Mouse (Mus musculus) myocyte (in vitro differentiated cells): ENCODE data around the gene Bicdl1. TPM values are rescaled to one million over a fixed set of nuclear protein-coding genes. Genes with fewer than 3 reads are reported as not detected.

ENCODE experiments used
- H3K27me3 ChIP-seq: one replicate; pipeline ENCODE4 v1.6.1; 2011; ENCODE audit not compliant: control insufficient read depth, insufficient read depth, insufficient read length
- H3K36me3 ChIP-seq: one replicate; pipeline ENCODE4 v1.6.1; 2011; ENCODE audit not compliant: control insufficient read depth, insufficient read depth
- H3K4me2 ChIP-seq: one replicate; pipeline ENCODE4 v1.6.1; 2011; ENCODE audit warnings: low read depth, control low read depth
- H3K4me3 ChIP-seq: one replicate; pipeline ENCODE4 v1.5.1; 2011; ENCODE audit warnings: mild to moderate bottlenecking, control low read depth, moderate library complexity
- H3K79me2 ChIP-seq: one replicate; pipeline ENCODE4 v1.6.1; 2011; ENCODE audit not compliant: control insufficient read depth, insufficient read depth
- H3ac ChIP-seq: one replicate; pipeline ENCODE4 v1.6.1; 2011; ENCODE audit not compliant: control insufficient read depth, insufficient read length
- CEBPB ChIP-seq: IDR thresholded peaks from 2 replicates; pipeline ENCODE4 v1.6.1; 2011; ENCODE audit warnings: mild to moderate bottlenecking, moderate library complexity; ENCODE audit not compliant: poor library complexity, insufficient read depth, severe bottlenecking
- E2F4 ChIP-seq: IDR thresholded peaks from one replicate; pipeline ENCODE4 v1.6.1; 2011; ENCODE audit warnings: mild to moderate bottlenecking, control low read depth, moderate library complexity; ENCODE audit not compliant: insufficient read depth
- MAX ChIP-seq: IDR thresholded peaks from one replicate; pipeline ENCODE4 v1.6.1; 2011; ENCODE audit warnings: low read depth, mild to moderate bottlenecking, control low read depth
- MYOD1 ChIP-seq, 3 experiments: IDR thresholded peaks; one replicate each; pipeline ENCODE4 v1.6.1; 2011; ENCODE audit warnings: control low read depth in 2 of 3, low read depth in 2 of 3, mild to moderate bottlenecking in 2 of 3, moderate library complexity in 1 of 3; ENCODE audit not compliant: insufficient read length in 2 of 3, control insufficient read depth in 1 of 3
- MYOG ChIP-seq, 3 experiments: IDR thresholded peaks; one replicate each; pipeline ENCODE4 v1.6.1; 2011; ENCODE audit warnings: control low read depth in 2 of 3, low read depth in 2 of 3, mild to moderate bottlenecking in 2 of 3; ENCODE audit not compliant: insufficient read length in 2 of 3, control insufficient read depth in 1 of 3, insufficient read depth in 1 of 3
- POLR2A ChIP-seq: IDR thresholded peaks from one replicate; pipeline ENCODE4 v1.6.1; 2011; ENCODE audit warnings: low read depth, mild to moderate bottlenecking, control low read depth, moderate library complexity; ENCODE audit not compliant: insufficient read length
- POLR2AphosphoS2 ChIP-seq: IDR thresholded peaks from one replicate; pipeline ENCODE4 v1.6.1; 2011; ENCODE audit warnings: low read depth, control low read depth; ENCODE audit not compliant: insufficient read length
- REST ChIP-seq: IDR thresholded peaks from one replicate; pipeline ENCODE4 v1.6.1; 2011; ENCODE audit warnings: mild to moderate bottlenecking, control low read depth, moderate library complexity; ENCODE audit not compliant: insufficient read depth, insufficient read length
- SRF ChIP-seq: IDR thresholded peaks from one replicate; pipeline ENCODE4 v1.6.1; 2011; ENCODE audit warnings: low read depth; ENCODE audit not compliant: control insufficient read depth, insufficient read length
- TCF12 ChIP-seq: IDR thresholded peaks from one replicate; pipeline ENCODE4 v1.6.1; 2011; ENCODE audit warnings: mild to moderate bottlenecking, control low read depth; ENCODE audit not compliant: poor library complexity, insufficient read depth, severe bottlenecking
- TCF3 ChIP-seq: IDR thresholded peaks from one replicate; pipeline ENCODE4 v1.6.1; 2011; ENCODE audit warnings: low read depth, control low read depth; ENCODE audit not compliant: insufficient read length
- USF1 ChIP-seq: IDR thresholded peaks from one replicate; pipeline ENCODE4 v1.6.1; 2011; ENCODE audit warnings: low read depth, mild to moderate bottlenecking, control low read depth, moderate library complexity
- polyA plus RNA-seq: library from polyadenylated mRNA; unstranded; fragments of >200 nt; fragmentation: generic; extraction: Trizol; gene quantifications from one replicate; pipeline ENCODE4 v1.2.1, GENCODE M21; 2012; ENCODE audit warnings: missing spikeins

The Bicdl1 gene
- polyA plus RNA-seq, 1 experiment: 2.8 TPM

DNA sequence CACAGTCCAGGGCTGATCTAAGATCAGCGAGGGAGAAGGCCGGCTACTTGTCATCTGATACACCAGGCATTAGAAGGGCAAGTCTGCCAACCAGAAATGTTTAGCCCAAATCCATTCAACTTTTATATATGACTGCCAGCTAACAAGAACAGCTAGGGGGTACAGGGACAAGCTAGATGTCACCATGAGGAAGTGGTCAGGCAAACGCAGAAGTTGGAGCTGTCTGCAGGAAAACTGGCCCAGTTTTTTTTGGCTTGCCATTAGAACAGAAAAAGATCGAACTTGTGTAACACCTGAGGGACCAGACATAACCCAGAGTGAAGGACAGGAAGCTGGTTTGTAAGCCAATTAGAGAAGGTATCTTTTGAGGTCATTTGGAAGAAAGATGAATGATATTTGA, 30.2 kb downstream of the Bicdl1 start:
- TF ChIP-seq TCF3: no peak
- TF ChIP-seq POLR2A: no peak
- TF ChIP-seq TCF12: no peak
- TF ChIP-seq REST: no peak
- TF ChIP-seq USF1: no peak
- no peak for TF ChIP-seq MYOG (IDR thresholded peaks at IDR 0.05; ENCODE audit: control insufficient read depth in 1 of 3, insufficient read depth in 1 of 3, insufficient read length in 2 of 3, low read depth in 2 of 3)
- TF ChIP-seq MYOD1 (IDR thresholded peaks at IDR 0.05; ENCODE audit: control insufficient read depth in 1 of 3, insufficient read length in 2 of 3, low read depth in 2 of 3): no peak
- no peak for TF ChIP-seq POLR2AphosphoS2
- TF ChIP-seq E2F4: no peak
- TF ChIP-seq CEBPB: no peak
- TF ChIP-seq SRF: no peak
- no peak for TF ChIP-seq MAX
- no peak overlapping the region for H3K4me2 ChIP-seq
- no peak overlapping the region for H3K4me3 ChIP-seq
- H3ac ChIP-seq: no peak overlapping the region
- H3K79me2 ChIP-seq: no peaks in the 10 kb centered on the region
- no peaks in the 10 kb centered on the region for H3K36me3 ChIP-seq
- peaks cover 49% of the 10 kb centered on the region for H3K27me3 ChIP-seq

DNA sequence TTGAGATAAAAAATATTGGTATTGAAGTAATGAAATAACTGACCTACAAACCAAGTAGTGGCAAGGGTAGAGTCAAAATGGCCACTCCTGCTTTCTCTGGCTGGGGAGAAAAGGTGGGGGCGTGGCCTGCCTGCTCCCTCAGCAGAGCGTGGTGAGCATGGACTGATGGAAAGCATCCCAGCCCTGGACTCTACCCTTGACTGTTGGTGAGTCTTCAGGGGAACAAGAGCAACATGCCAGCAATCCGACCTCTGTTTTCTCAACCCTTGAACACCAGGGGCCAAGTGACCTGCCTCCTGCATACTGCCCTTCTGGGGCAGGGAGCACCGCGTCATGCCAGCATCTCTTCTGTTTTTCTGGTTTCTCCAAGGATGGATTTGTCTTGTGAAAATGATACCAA, 34.6 kb downstream of the Bicdl1 start:
- H3ac ChIP-seq: no peak overlapping the region
- peaks cover 43% of the 10 kb centered on the region for H3K27me3 ChIP-seq
- no peak overlapping the region for H3K4me2 ChIP-seq
- TF ChIP-seq E2F4: no peak
- no peak for TF ChIP-seq TCF3
- no peak for TF ChIP-seq MAX
- no peak for TF ChIP-seq REST
- TF ChIP-seq CEBPB: no peak
- no peak for TF ChIP-seq TCF12
- TF ChIP-seq POLR2A: no peak
- no peak for TF ChIP-seq POLR2AphosphoS2
- TF ChIP-seq USF1: no peak
- no peak for TF ChIP-seq MYOD1 (IDR thresholded peaks at IDR 0.05; ENCODE audit: control insufficient read depth in 1 of 3, insufficient read length in 2 of 3, low read depth in 2 of 3)
- no peak for TF ChIP-seq MYOG (IDR thresholded peaks at IDR 0.05; ENCODE audit: control insufficient read depth in 1 of 3, insufficient read depth in 1 of 3, insufficient read length in 2 of 3, low read depth in 2 of 3)
- no peak for TF ChIP-seq SRF
- no peaks in the 10 kb centered on the region for H3K36me3 ChIP-seq
- no peak overlapping the region for H3K4me3 ChIP-seq
- no peaks in the 10 kb centered on the region for H3K79me2 ChIP-seq

DNA sequence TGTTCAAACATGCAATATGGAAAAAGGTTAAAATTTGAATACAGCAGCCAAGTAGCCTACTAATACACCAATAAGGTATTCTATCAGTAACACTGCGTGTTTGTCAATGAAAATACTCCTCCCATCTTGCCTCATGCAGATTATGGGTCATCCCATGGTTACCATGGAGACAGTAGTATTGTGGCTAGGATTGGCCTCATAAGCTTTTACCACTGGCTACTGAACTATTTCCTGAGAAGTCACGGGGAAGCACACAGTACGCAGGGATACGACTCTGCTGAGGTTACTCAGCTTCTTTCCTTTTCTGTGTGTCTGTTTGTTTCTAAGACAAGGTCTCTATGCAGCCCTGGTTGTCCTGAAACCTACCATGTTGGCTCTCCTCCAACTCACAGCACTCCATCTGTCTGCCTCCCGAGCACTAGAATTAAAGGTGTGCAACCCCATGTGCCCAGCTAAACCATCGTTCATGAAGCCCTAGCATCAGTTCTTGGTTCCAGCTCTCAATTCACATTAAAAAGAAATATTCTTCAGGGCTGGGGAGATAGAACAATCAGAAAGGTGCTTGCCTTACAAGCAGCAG, 36.1 kb downstream of the Bicdl1 start:
- Histone ChIP-seq H3K36me3 (no peaks in the 10 kb centered on the region), H3ac (no peak overlapping the region), H3K4me3 (no peak overlapping the region), H3K79me2 (no peaks in the 10 kb centered on the region), H3K27me3 (peaks cover 32% of the 10 kb centered on the region), H3K4me2 (no peak overlapping the region)
- TF ChIP-seq CEBPB (no peak), MYOD1 (IDR thresholded peaks at IDR 0.05; ENCODE audit: control insufficient read depth in 1 of 3, insufficient read length in 2 of 3, low read depth in 2 of 3) (no peak), TCF3 (no peak), REST (no peak), SRF (no peak), MYOG (IDR thresholded peaks at IDR 0.05; ENCODE audit: control insufficient read depth in 1 of 3, insufficient read depth in 1 of 3, insufficient read length in 2 of 3, low read depth in 2 of 3) (no peak), POLR2AphosphoS2 (no peak), POLR2A (no peak), USF1 (no peak), MAX (no peak), E2F4 (no peak), TCF12 (no peak)

DNA sequence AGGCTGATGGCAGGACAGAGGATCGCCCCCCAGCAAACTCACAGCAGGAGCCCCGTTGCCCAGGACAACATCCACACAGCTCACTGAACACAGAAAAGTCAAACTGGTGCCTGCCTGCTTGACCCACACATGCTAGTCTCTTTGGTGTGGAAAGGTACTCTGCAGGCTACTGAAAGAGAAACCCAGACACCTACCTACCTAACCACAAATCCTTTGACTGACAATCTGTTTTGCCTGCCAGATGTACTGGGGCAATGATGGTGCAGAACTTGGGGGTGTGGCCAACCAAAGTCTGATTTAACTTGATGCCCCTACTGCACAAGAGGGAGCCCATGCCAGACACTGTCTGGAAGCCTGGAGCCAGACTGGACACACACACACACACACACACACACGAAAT, 38.1 kb downstream of the Bicdl1 start:
- no peak overlapping the region for H3K4me3 ChIP-seq
- H3K27me3 ChIP-seq: peaks cover 24% of the 10 kb centered on the region
- no peak overlapping the region for H3ac ChIP-seq
- H3K79me2 ChIP-seq: no peaks in the 10 kb centered on the region
- H3K36me3 ChIP-seq: no peaks in the 10 kb centered on the region
- TF ChIP-seq USF1 (no peak), POLR2AphosphoS2 (no peak), TCF12 (no peak), TCF3 (no peak), CEBPB (no peak), MYOD1 (IDR thresholded peaks at IDR 0.05; ENCODE audit: control insufficient read depth in 1 of 3, insufficient read length in 2 of 3, low read depth in 2 of 3) (no peak), MYOG (IDR thresholded peaks at IDR 0.05; ENCODE audit: control insufficient read depth in 1 of 3, insufficient read depth in 1 of 3, insufficient read length in 2 of 3, low read depth in 2 of 3) (no peak), SRF (no peak), MAX (no peak), E2F4 (no peak), REST (no peak), POLR2A (no peak)
- no peak overlapping the region for H3K4me2 ChIP-seq

DNA sequence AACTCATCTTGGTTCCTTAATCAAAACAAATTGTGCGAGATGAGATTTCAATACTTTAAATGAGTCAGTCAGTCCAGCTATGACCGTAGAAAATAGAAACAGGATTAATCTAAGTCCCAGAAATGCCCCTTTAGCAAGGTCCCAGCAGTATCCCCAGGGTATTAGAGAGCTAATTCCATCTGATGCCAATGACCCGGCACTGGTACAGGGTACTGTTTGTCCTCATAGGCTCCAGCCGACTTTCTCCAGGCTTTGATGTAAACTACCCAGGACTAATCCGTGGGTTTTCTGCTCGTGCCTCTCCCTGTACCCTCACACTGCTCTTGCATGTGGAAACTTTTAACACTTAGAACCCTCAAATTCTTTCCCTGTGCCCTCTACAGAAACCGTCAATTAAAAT, 44.7 kb downstream of the Bicdl1 start:
- Histone ChIP-seq H3K79me2 (no peaks in the 10 kb centered on the region), H3K4me3 (no peak overlapping the region), H3ac (no peak overlapping the region), H3K27me3 (peaks cover 21% of the 10 kb centered on the region), H3K4me2 (no peak overlapping the region), H3K36me3 (no peaks in the 10 kb centered on the region)
- no peak for TF ChIP-seq POLR2AphosphoS2
- TF ChIP-seq TCF3: no peak
- no peak for TF ChIP-seq MAX
- no peak for TF ChIP-seq REST
- TF ChIP-seq TCF12: no peak
- TF ChIP-seq CEBPB: no peak
- no peak for TF ChIP-seq E2F4
- TF ChIP-seq SRF: no peak
- TF ChIP-seq POLR2A: no peak
- no peak for TF ChIP-seq MYOG (IDR thresholded peaks at IDR 0.05; ENCODE audit: control insufficient read depth in 1 of 3, insufficient read depth in 1 of 3, insufficient read length in 2 of 3, low read depth in 2 of 3)
- TF ChIP-seq USF1: no peak
